Mouse (Mus musculus) G1E (cell line): ENCODE data around the gene Uimc1.

ENCODE experiments used
- CTCF ChIP-seq: IDR thresholded peaks from 2 replicates; pipeline ENCODE4 v1.5.1; 2012; ENCODE audit warnings: low read depth, low read length, inconsistent platforms, mixed read lengths
- GATA1 ChIP-seq: IDR thresholded peaks from 2 replicates; pipeline ENCODE4 v1.6.1; 2012; ENCODE audit warnings: borderline replicate concordance, low read length, inconsistent platforms, mixed read lengths
- GATA2 ChIP-seq: IDR thresholded peaks from 2 replicates; pipeline ENCODE4 v1.6.1; 2012; ENCODE audit warnings: low read depth, low read length, inconsistent platforms, borderline replicate concordance
- POLR2AphosphoS5 ChIP-seq: IDR thresholded peaks from 2 replicates; pipeline ENCODE4 v1.6.1; 2012; ENCODE audit warnings: low read depth, low read length, inconsistent platforms; ENCODE audit not compliant: insufficient replicate concordance
- TAL1 ChIP-seq: conservative IDR thresholded peaks from 2 replicates; pipeline ENCODE4 v1.6.1; 2012; ENCODE audit warnings: low read depth, low read length, inconsistent platforms, mixed read lengths

DNA sequence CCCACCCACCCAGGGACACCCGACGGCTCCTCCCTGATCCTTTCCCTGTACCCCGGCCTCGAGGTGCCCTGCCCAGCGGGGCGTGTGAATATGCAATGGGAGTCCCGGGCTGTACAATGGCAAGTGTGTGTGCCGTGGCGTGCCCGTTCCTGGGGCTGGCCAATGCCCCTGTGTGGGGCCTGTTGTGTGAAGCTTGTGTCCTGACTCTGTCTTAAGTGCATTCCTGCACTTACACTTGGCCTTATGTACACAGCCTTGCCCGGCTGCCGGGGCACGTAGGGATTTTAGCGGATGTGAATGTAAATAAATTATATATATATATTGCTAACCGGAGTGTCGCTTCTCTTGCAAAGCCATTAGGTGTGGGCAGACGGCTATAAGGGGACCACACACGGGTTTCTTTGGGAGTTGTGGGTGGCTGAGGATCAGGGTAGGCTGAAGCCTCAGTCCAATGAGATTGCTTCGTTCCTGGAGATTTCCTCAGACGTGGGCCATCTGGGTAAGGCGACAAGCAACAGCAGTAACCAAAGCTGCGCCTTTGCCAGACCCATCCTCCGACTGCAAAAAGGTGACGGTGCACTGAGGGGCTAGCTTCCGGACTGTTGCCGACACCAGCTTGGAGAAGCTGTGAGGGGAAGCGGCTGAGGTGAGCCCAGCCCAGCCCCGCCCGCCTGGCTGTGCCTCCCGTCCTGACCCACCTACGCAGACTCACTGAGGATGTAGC is 94.2 kb downstream of the Uimc1 start:
- no peak for TF ChIP-seq CTCF
- TF ChIP-seq GATA1: no peak
- TF ChIP-seq TAL1: no peak
- TF ChIP-seq GATA2: no peak
- no peak for TF ChIP-seq POLR2AphosphoS5
